Mouse (Mus musculus) forebrain, embryonic 12.5 days (tissue): ENCODE results near the gene Itgb4. TPM values are rescaled to one million over a fixed set of nuclear protein-coding genes. Genes with fewer than 3 reads are reported as not detected.
"Not testable (repeated sequence)": the region's sequence is repeated elsewhere in the genome, so short reads cannot be mapped to it uniquely, and the experiment has no call there.

Source experiments
- ATAC-seq: fragments of 200-750 bp; cut with Nextera tagmentation; 2 replicates; pipeline ENCODE4 v1.8.0; 2017; ENCODE audit warnings: moderate TSS enrichment; ENCODE audit not compliant: low FRiP score
- H3K27ac ChIP-seq: fragments of 300-500 bp; sonication (generic); 2 replicates; pipeline ENCODE4 v1.5.1; 2016; ENCODE audit warnings: mild to moderate bottlenecking
- H3K27me3 ChIP-seq: fragments of 300-500 bp; sonication (generic); 2 replicates; pipeline ENCODE4 v1.6.1; 2016; ENCODE audit warnings: mild to moderate bottlenecking
- H3K36me3 ChIP-seq: fragments of 300-500 bp; sonication (generic); replicated peaks from 2 replicates; pipeline ENCODE4 v1.6.1; 2016; ENCODE audit warnings: mild to moderate bottlenecking
- H3K4me1 ChIP-seq: fragments of 300-500 bp; sonication (generic); 2 replicates; pipeline ENCODE4 v1.6.1; 2016
- H3K4me2 ChIP-seq: fragments of 300-500 bp; sonication (generic); 2 replicates; pipeline ENCODE4 v1.6.1; 2016; ENCODE audit warnings: mild to moderate bottlenecking, moderate library complexity
- H3K4me3 ChIP-seq: fragments of 300-500 bp; sonication (generic); replicated peaks from 2 replicates; pipeline ENCODE4 v1.5.1; 2016; ENCODE audit warnings: mild to moderate bottlenecking
- H3K9ac ChIP-seq: fragments of 300-500 bp; sonication (generic); 2 replicates; pipeline ENCODE4 v1.6.1; 2016; ENCODE audit warnings: mild to moderate bottlenecking
- H3K9me3 ChIP-seq: fragments of 300-500 bp; sonication (generic); 2 replicates; pipeline ENCODE4 v1.6.1; 2016
- WGBS: fragments of 180-500 bp; shearing (Covaris S2); methylation state at CpG from one replicate; pipeline ENCODE4 v1.1.7; 2016; 5-methylcytosine and 5-hydroxymethylcytosine counted together
- polyA plus RNA-seq: library from polyadenylated mRNA; unstranded; fragments of >200 nt; fragmentation: Nextera tagmentation; extraction: Ambion mirVana; gene quantifications from 2 replicates; pipeline ENCODE4 v1.2.1, GENCODE M21; 2016

Gene Itgb4
- polyA plus RNA-seq, 1 experiment from 2014 or later = 1.0 TPM

DNA sequence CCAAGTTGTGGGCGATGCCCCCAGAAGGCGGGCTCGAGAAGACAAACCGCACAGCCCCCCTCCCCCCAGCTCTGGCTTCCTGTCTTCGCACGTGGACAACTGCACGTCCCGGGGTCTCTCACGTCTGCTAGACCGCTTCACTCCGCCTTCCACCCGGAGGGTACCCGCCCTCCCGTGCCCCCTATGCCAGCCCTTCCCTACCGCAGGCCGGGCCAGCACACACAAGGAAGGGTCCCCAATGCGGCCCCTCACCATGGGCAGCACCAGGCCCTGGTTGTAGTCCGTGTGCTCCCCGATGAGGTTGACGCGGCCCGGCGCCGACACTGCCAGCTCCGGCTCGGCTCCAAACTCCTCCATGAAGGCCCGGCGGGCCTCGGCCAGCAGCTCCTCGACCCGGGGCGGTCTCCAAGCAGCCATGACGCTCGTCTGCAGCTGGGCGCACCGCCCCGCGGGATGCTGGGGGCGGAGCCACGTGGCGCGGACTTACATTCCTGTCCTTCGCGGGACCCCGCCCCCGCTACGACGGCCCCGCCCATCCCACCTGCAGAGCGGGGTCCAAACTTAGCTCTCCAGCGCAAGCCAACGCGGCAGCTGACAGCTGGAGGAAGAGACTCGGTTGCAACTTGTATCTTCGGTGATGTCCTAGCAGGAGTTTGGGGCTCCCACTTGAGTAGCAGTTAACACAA, 37.9 kb downstream of the Itgb4 start, which contains the start of gene Galk1:
TSS of gene Galk1 (minus strand) at position 458 of the 686 bp plus-strand sequence.
- no peaks in the 10 kb centered on the region for H3K9me3 ChIP-seq
- no peaks in the 10 kb centered on the region for H3K27me3 ChIP-seq
- peak; percentile 87 for ATAC-seq
- under 1% methylated on average over 54 of the region's 55 CpGs for WGBS
- H3K9ac ChIP-seq = peak within 1 kb of the TSS; percentile 71
- peak within 1 kb of the TSS; percentile 80 for H3K27ac ChIP-seq
- peak within 1 kb of the TSS; percentile 81 for H3K4me2 ChIP-seq
- H3K4me1 ChIP-seq = peaks cover 24% of the 10 kb centered on the region
- H3K36me3 ChIP-seq = peaks cover 14% of the 10 kb centered on the region; the same call in 1 of the 2 replicates
- H3K4me3 ChIP-seq = peak within 1 kb of the TSS; percentile 63

DNA sequence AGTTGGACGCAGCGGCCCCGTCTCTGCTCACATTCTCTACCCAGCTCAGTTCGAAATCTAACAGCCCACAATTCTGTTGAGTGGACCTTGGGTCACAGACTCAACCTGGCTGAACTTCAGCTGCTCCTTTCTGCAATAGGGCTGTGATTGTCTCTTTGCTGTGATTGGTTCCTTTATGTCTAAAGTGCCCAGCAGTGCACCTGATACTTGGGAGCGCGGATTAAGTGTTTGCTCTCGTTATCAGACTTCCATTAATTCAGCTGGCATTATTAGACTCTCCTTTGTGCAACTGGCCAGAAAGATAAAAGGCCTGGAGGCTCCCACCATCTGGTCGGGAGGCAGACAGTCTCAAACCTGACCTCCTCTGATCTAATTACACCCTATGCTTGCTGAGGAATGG, 40.3 kb downstream of the Itgb4 start:
- 43% methylated on average over 8 of the region's 8 CpGs for WGBS
- ATAC-seq = no peak
- H3K9me3 ChIP-seq = no peaks in the 10 kb centered on the region
- no peaks in the 10 kb centered on the region for H3K27me3 ChIP-seq
- no peak overlapping the region for H3K9ac ChIP-seq
- H3K27ac ChIP-seq = 0 out of 2 replicates have a peak overlapping the region, but pooled peaks have one; percentile 13
- H3K36me3 ChIP-seq = 0 out of 2 replicates have a peak, but pooled peaks cover 4% of the 10 kb centered on the region
- H3K4me1 ChIP-seq = peaks cover 24% of the 10 kb centered on the region
- no peak overlapping the region for H3K4me3 ChIP-seq
- no peak overlapping the region for H3K4me2 ChIP-seq

DNA sequence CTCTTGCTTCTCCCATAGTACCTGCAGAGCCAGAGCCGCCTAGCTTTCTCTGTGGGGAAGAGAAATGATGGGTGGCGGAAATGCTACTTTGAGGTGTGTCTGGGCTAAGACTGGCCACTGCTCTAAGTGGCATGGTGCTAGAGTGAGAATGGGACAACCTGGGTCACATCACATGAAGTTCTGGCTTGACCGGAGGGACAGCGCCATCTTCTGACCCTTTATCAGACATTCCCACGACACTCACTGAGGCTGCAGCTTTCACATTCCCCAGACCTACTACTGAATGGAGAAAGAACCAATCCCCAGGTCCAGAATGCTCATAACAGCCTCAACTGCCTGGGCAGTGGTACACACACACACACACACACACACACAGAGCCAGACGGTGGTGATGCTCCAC, 43.6 kb downstream of the Itgb4 start:
- 36% methylated on average over 6 of the region's 6 CpGs for WGBS

DNA sequence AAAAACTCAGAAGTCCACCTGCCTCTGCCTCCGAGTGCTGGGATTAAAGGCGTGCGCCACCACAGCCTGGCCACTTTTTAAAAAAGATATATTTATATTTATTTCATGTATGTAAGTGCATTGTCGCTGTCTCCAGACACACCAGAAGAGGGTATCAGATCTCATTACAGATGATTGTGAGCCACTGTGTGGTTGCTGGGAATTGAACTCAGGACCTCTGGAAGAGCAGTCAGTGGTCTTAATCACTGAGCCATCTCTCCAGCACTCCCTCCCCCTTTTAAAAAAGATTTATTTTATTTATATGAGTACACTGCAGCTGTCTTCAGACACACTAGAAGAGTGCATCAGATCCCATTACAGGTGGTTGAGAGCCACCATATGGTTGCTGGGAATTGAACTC, 44.4 kb downstream of the Itgb4 start:
- H3K4me3 ChIP-seq, H3K9me3 ChIP-seq, H3K4me2 ChIP-seq, ATAC-seq, H3K27ac ChIP-seq, H3K27me3 ChIP-seq, H3K9ac ChIP-seq: not testable (repeated sequence)
- peaks cover 18% of the 10 kb centered on the region; the same call in 1 of the 2 replicates for H3K36me3 ChIP-seq
- WGBS = 93% methylated on average over 4 of the region's 4 CpGs
- H3K4me1 ChIP-seq = peaks cover 18% of the 10 kb centered on the region

More for the DNA sequence above, 43.6 kb downstream of the Itgb4 start:
- no peaks in the 10 kb centered on the region for H3K27me3 ChIP-seq
- peaks cover 18% of the 10 kb centered on the region; the same call in 1 of the 2 replicates for H3K36me3 ChIP-seq
- ATAC-seq = no peak
- H3K27ac ChIP-seq = no peak overlapping the region
- H3K4me2 ChIP-seq = no peak overlapping the region
- H3K9ac ChIP-seq = no peak overlapping the region
- H3K9me3 ChIP-seq = no peaks in the 10 kb centered on the region
- H3K4me1 ChIP-seq = peaks cover 20% of the 10 kb centered on the region
- no peak overlapping the region for H3K4me3 ChIP-seq

DNA sequence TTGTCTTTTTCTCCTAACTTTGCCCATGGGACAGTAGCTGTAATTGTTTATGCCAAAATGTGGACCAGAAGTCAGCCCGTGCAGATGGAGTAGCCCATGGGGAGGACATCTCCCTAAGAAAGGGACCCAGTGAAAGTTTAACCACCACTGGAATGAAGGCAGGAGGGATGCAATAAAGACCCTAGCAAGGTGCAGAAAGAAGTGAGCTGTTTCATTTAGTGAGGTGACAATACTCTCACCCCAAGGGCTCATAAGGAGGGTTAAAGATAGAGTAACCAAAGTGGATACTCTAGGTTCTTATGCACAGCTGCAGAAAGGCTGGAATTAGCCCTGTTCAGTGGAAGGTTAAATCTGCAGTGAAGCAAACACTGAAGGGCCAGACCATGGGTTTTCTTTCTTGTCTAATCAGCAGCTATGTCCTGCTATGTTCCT, 44.9 kb downstream of the Itgb4 start:
- ATAC-seq = no peak
- no peak overlapping the region for H3K4me2 ChIP-seq
- no peaks in the 10 kb centered on the region for H3K27me3 ChIP-seq
- WGBS = 72% methylated on average over 1 of the region's 1 CpGs
- H3K4me3 ChIP-seq = no peak overlapping the region
- H3K36me3 ChIP-seq = peaks cover 18% of the 10 kb centered on the region; the same call in 1 of the 2 replicates
- no peak overlapping the region for H3K27ac ChIP-seq
- H3K4me1 ChIP-seq = peaks cover 18% of the 10 kb centered on the region
- H3K9ac ChIP-seq = no peak overlapping the region
- H3K9me3 ChIP-seq = no peaks in the 10 kb centered on the region

DNA sequence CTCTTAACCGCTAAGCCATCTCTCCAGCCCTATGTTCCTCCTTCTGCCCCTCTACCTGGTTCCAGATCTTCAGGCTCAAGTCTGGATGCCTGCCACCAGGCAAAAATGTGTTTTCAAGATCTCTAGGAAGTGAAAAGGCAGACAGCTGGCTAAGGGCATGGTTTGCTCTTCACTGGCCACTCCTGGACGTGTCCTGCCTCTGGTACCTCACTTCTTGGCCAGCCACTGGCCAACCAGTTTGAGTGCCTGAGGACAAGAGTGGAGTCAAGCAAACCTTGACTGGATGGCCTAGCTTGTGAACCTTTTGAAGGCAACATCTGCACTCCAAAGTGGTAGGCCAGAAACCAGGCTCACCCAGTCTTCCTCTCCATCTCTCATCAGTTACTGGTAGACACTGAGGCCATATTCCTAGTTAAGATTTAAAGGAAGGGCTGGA, 45.5 kb downstream of the Itgb4 start:
- no peaks in the 10 kb centered on the region for H3K9me3 ChIP-seq
- H3K27ac ChIP-seq = no peak overlapping the region
- WGBS = 74% methylated on average over 2 of the region's 2 CpGs
- no peak for ATAC-seq
- no peak overlapping the region for H3K4me2 ChIP-seq
- no peaks in the 10 kb centered on the region for H3K27me3 ChIP-seq
- no peak overlapping the region for H3K9ac ChIP-seq
- H3K36me3 ChIP-seq = peaks cover 18% of the 10 kb centered on the region; the same call in 1 of the 2 replicates
- H3K4me1 ChIP-seq = peaks cover 13% of the 10 kb centered on the region
- H3K4me3 ChIP-seq = no peak overlapping the region

DNA sequence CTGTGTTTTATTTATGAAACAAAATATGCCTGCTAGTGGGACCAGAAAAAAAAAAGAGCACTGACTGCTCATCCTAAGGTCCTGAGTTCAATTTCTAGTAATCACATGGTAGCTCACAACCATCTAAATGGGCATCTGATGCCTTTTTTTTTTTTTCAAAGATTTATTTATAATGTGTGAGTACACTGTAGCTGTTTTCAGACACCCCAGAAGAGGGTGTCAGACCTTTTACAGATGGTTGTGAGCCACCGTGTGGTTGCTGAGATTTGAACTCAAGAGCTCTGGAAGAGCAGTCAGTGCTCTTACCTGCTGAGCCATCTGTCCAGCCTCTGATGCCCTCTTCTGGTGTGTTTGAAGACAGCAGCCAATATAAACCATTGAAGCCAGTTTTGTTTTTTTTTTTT, 46.0 kb downstream of the Itgb4 start:
- no peak overlapping the region for H3K9ac ChIP-seq
- H3K4me2 ChIP-seq = no peak overlapping the region
- no peaks in the 10 kb centered on the region for H3K27me3 ChIP-seq
- peaks cover 18% of the 10 kb centered on the region; the same call in 1 of the 2 replicates for H3K36me3 ChIP-seq
- WGBS = 58% methylated on average over 1 of the region's 1 CpGs
- no peak for ATAC-seq
- no peak overlapping the region for H3K4me3 ChIP-seq
- no peaks in the 10 kb centered on the region for H3K9me3 ChIP-seq
- H3K27ac ChIP-seq = no peak overlapping the region
- peaks cover 13% of the 10 kb centered on the region for H3K4me1 ChIP-seq

DNA sequence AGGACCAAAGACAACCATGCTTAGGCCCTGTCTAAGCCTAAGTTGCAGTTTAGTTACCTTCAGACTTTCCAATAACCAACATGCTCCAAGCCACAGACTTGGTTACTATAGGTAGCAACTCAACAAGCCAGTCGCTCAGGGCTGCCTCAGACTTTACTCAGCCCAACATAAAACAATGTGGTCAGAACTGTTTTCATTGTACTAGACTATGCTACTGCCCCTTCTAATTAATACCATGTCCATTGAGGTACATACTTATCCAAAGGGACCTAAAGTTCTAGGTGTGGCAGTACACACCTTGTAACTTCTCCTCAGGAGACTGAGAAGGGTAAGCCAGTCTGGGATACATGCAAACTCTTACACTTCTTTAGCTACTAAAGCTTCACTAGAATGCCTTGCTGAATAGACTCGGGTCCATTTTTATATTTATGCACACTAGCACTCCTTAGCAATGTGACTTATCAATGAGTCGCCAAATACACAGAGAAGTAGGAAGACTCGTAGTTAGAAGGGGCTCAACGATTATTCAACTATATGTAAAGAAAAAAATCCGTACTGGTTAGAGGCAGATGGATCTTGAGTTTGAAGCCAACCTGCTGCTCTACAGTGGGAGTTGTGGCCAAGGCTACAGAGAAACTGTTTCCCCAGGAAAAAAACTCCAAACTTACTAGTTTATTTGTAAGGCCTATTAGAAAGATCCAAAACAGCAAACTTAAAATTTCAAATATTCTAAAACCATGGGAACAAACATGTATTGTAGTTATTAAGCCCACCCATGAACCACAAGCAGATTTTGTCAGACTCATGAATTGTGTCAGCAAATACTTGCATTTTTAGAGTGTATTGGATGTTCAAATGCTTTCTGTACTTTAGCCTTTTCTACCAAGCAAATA, 47.1 kb downstream of the Itgb4 start:
- H3K4me2 ChIP-seq = peak overlapping the region; percentile 58
- WGBS = 77% methylated on average over 6 of the region's 6 CpGs
- ATAC-seq = no peak
- H3K4me1 ChIP-seq = peaks cover 13% of the 10 kb centered on the region
- no peak overlapping the region for H3K27ac ChIP-seq
- no peaks in the 10 kb centered on the region for H3K9me3 ChIP-seq
- peaks cover 18% of the 10 kb centered on the region; the same call in 1 of the 2 replicates for H3K36me3 ChIP-seq
- 0 out of 2 replicates have a peak overlapping the region, but pooled peaks have one; percentile 98 for H3K4me3 ChIP-seq
- H3K9ac ChIP-seq = no peak overlapping the region
- H3K27me3 ChIP-seq = no peaks in the 10 kb centered on the region

DNA sequence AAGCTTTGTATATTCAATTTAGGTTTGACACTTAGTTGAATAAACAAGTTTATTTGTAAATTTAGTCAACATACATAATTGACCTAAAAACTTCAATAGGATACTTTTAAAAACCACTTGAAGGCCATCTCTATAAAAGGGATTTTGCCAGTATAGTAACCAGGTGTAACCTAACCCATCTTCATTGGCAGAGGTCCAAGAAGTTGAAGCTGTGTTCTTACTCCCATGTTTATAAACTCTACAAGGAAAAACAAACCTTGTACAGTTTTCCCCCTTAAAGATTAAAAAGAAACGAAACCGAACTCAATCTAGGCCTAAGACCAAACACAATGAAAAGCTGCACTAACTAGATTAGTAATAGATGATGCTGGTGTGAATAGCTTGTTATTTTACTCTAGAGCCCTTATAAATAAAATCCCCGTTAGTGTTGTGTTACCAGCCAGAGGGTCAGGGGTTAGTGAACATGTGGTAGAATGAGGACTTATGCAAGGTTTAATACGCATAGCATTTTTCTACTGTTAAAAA, 47.8 kb downstream of the Itgb4 start:
- Histone ChIP-seq H3K4me3 (peak overlapping the region; percentile 98), H3K4me1 (peaks cover 13% of the 10 kb centered on the region), H3K4me2 (peak overlapping the region; percentile 58), H3K9me3 (no peaks in the 10 kb centered on the region), H3K36me3 (peaks cover 18% of the 10 kb centered on the region; the same call in 1 of the 2 replicates), H3K9ac (peak overlapping the region; percentile 22; the same call in 1 of the 2 replicates), H3K27me3 (no peaks in the 10 kb centered on the region), H3K27ac (no peak overlapping the region)
- 75% methylated on average over 4 of the region's 4 CpGs for WGBS
- no peak for ATAC-seq

DNA sequence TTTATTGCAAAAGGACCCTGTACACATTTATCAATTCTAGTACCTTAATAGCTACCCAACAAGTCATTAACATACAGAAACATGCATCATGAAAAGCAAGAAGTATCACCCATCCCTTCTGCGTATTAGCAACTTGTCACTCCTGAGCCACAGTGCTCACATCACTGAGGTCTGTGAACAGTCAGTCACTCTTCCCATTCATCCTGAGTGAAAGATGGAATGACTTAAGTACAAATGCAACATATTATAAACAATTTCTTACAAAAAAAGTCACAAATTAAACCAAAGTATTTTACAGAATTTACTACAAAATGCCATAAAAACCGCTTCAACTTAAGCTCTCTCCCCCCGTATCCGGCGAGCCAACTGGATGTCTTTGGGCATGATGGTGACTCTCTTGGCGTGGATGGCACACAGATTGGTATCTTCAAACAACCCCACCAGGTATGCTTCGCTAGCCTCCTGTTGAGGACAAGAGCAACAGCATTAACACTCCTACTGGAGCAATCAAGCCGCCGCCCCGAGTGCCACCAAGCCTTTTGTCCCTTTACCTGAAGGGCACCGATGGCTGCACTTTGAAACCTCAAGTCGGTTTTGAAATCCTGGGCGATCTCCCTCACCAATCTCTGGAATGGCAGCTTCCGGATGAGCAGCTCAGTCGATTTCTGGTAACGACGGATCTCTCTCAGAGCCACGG, 48.7 kb downstream of the Itgb4 start:
- H3K4me1 ChIP-seq = peaks cover 13% of the 10 kb centered on the region
- not testable (repeated sequence) for ATAC-seq, H3K27me3 ChIP-seq, H3K9me3 ChIP-seq
- peak overlapping the region; percentile 58 for H3K4me2 ChIP-seq
- 6% methylated on average over 18 of the region's 18 CpGs for WGBS
- H3K4me3 ChIP-seq = peak overlapping the region; percentile 98
- peak overlapping the region; percentile 97 for H3K9ac ChIP-seq
- peak overlapping the region; percentile 99 for H3K27ac ChIP-seq
- peaks cover 18% of the 10 kb centered on the region; the same call in 1 of the 2 replicates for H3K36me3 ChIP-seq

DNA sequence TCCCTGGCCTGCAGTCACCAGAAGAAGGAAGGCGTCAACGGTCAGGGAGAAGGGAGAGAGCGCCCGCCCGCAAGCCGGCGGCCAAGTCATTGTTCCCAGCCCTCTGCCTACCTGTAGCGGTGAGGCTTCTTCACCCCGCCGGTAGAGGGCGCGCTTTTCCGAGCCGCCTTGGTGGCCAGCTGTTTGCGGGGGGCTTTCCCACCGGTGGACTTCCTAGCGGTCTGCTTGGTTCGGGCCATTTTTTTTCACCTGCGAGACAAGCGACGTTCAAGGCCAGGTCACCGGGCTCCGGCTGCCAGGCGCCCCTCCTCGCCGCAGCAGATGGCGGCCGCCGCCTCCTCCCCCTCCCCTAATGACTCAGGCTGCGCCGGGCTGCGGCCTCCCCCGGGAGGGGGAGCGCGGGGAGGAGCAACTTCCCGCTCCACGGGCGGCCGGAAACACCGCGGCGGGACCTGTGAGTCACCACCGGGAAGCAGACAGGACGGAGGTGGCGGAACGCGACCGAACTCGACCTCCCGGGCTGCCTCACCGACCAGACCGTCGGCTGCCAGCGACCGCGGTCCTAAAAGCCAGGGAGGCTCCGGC, 49.4 kb downstream of the Itgb4 start:
- under 1% methylated on average over 47 of the region's 57 CpGs for WGBS
- H3K27me3 ChIP-seq = no peaks in the 10 kb centered on the region
- peak overlapping the region; percentile 98 for H3K4me3 ChIP-seq
- ATAC-seq = peak; percentile 62
- H3K27ac ChIP-seq = peak overlapping the region; percentile 99
- peak overlapping the region; percentile 97 for H3K9ac ChIP-seq
- H3K4me1 ChIP-seq = peaks cover 13% of the 10 kb centered on the region
- no peaks in the 10 kb centered on the region for H3K9me3 ChIP-seq
- H3K36me3 ChIP-seq = peaks cover 18% of the 10 kb centered on the region; the same call in 1 of the 2 replicates
- H3K4me2 ChIP-seq = peak overlapping the region; percentile 58
